36 mouse cellular contexts compared by ENCODE assay signal in the genomic region with DNA sequence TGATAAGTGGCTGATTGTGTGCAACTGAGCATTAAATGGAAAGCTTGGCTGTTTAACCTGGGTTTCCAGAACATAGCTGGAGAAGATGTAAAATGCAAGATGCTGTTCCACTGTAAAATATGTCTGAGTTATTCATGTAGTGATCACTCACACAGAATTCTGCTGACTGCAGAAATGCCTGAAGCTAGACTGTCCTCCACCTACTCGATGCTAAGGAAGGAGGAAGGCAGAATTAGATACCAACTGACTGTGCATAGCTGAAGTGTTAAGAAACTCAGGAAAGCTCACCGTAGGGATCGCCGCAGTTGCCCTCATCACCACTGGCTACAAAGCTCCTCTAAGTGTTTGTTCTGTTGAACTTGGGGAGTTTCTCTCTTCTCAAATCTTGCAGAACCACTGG. TPM values are rescaled to one million over a fixed set of nuclear protein-coding genes. Genes with fewer than 3 reads are reported as not detected.
"Had no signal": no experiment of that assay in that cellular context is flagged by ENCODE, and none has a peak within 500 bp of the region (broad histone marks: within the 10 kb centered on the region; RNA-seq: fewer than 3 reads in every experiment).

No protein-coding gene starts in this region.

- H3K9ac ChIP-seq: embryonic facial prominence, embryonic 12.5 days; embryonic facial prominence, embryonic 13.5 days; embryonic facial prominence, embryonic 15.5 days; forebrain, embryonic 12.5 days; forebrain, embryonic 13.5 days; forebrain, embryonic 15.5 days; forebrain, postnatal 0 days had no signal

- H3K9me3 ChIP-seq: embryonic facial prominence, embryonic 10.5 days; embryonic facial prominence, embryonic 12.5 days; embryonic facial prominence, embryonic 13.5 days; embryonic facial prominence, embryonic 15.5 days; forebrain, embryonic 10.5 days; forebrain, embryonic 12.5 days; forebrain, embryonic 13.5 days; forebrain, embryonic 15.5 days; heart, embryonic 10.5 days had no signal

- H3K4me1 ChIP-seq: embryonic facial prominence, embryonic 10.5 days; embryonic facial prominence, embryonic 12.5 days; embryonic facial prominence, embryonic 13.5 days; embryonic facial prominence, embryonic 15.5 days; forebrain, embryonic 10.5 days; forebrain, embryonic 12.5 days; forebrain, embryonic 13.5 days; forebrain, embryonic 15.5 days had no signal

- H3K4me3 ChIP-seq: embryonic facial prominence, embryonic 10.5 days; embryonic facial prominence, embryonic 12.5 days; embryonic facial prominence, embryonic 13.5 days; embryonic facial prominence, embryonic 15.5 days; erythroblast, embryonic 14.5 days; forebrain, embryonic 10.5 days; forebrain, embryonic 12.5 days; forebrain, embryonic 13.5 days; forebrain, embryonic 15.5 days; gastrocnemius, adult 2 months; heart, adult 2 months; heart, embryonic 10.5 days had no signal

- H3K36me3 ChIP-seq: embryonic facial prominence, embryonic 10.5 days; embryonic facial prominence, embryonic 12.5 days; embryonic facial prominence, embryonic 13.5 days; embryonic facial prominence, embryonic 15.5 days; forebrain, embryonic 10.5 days; forebrain, embryonic 12.5 days; forebrain, embryonic 15.5 days; heart, embryonic 10.5 days had no signal

- H3K27ac ChIP-seq: embryonic facial prominence, embryonic 10.5 days; embryonic facial prominence, embryonic 12.5 days; embryonic facial prominence, embryonic 13.5 days; embryonic facial prominence, embryonic 15.5 days; forebrain, embryonic 10.5 days; forebrain, embryonic 12.5 days; forebrain, embryonic 13.5 days; forebrain, embryonic 15.5 days; gastrocnemius, adult 2 months; heart, adult 2 months; heart, embryonic 10.5 days had no signal

- DNase-seq: cerebellum, adult 2 months; cerebellum, adult 8-10 months; cerebellum, adult 9-10 months; cerebellum, adult 9-11 months; cerebellum, postnatal 10 days; cerebellum, postnatal 14 days; cerebellum, postnatal 25 days; cerebellum, postnatal 36 days; embryo, embryonic 11 days; forebrain, postnatal 0 days; gastrocnemius, adult 2 months; gastrocnemius, postnatal 10 days; gastrocnemius, postnatal 14 days; gastrocnemius, postnatal 25 days; gastrocnemius, postnatal 36 days; heart, adult 18-20 months; heart, adult 2 months had no signal

- H3K27me3 ChIP-seq: embryonic facial prominence, embryonic 12.5 days; embryonic facial prominence, embryonic 13.5 days; embryonic facial prominence, embryonic 15.5 days; forebrain, embryonic 12.5 days; forebrain, embryonic 13.5 days; forebrain, embryonic 15.5 days had no signal

- ATAC-seq: forebrain, embryonic 13.5 days; forebrain, embryonic 15.5 days; forebrain, embryonic 16.5 days; forebrain, postnatal 0 days had no signal

- H3K4me2 ChIP-seq: embryonic facial prominence, embryonic 12.5 days; embryonic facial prominence, embryonic 13.5 days; embryonic facial prominence, embryonic 15.5 days; forebrain, embryonic 12.5 days; forebrain, embryonic 13.5 days; forebrain, embryonic 15.5 days had no signal

RNA-seq across cellular contexts. Expression of a gene that starts 8.9 kb away (rescaled TPM):
- total RNA-seq: common myeloid progenitor, adult 5-6 weeks; gastrocnemius, adult 18-20 months; gastrocnemius, adult 2 months; gastrocnemius, adult 8-10 months; gastrocnemius, postnatal 10 days; gastrocnemius, postnatal 14 days; gastrocnemius, postnatal 25 days; gastrocnemius, postnatal 36 days; gastrocnemius, postnatal 4 days; granulocyte monocyte progenitor cell, adult 5-6 weeks had no signal
- polyA plus RNA-seq: cerebellum, adult 2 months; embryonic facial prominence, embryonic 10.5 days; embryonic facial prominence, embryonic 14.5 days; erythroblast, embryonic 14.5 days; forebrain, embryonic 10.5 days; forebrain, embryonic 11.5 days; forebrain, embryonic 13.5 days; forebrain, embryonic 15.5 days; gonadal fat pad, adult 2 months had no signal

RNA-seq across cellular contexts. Expression of a gene that starts 9.3 kb away (rescaled TPM):
- total RNA-seq: gastrocnemius, adult 18-20 months; gastrocnemius, adult 2 months; gastrocnemius, adult 8-10 months; gastrocnemius, postnatal 10 days; gastrocnemius, postnatal 14 days; gastrocnemius, postnatal 25 days; gastrocnemius, postnatal 36 days; gastrocnemius, postnatal 4 days had no signal
- polyA plus RNA-seq: erythroblast, embryonic 14.5 days had no signal
